Mouse (Mus musculus): ENCODE results near the gene Cmklr1. TPM values are rescaled to one million over a fixed set of nuclear protein-coding genes. Genes with fewer than 3 reads are reported as not detected.

Gene Cmklr1
- polyA plus RNA-seq, 1 experiment from 2014 or later: 2.8 TPM

GRCm38 (mm10) chr5:113679509-113679908 is 29.3 kb upstream of the Cmklr1 start:
- 87% methylated on average over 4 of the region's 4 CpGs for WGBS

GRCm38 (mm10) chr5:113678743-113679452 is 28.7 kb upstream of the Cmklr1 start:
- Histone ChIP-seq H3K27ac (replicated peaks) (no peak overlapping the region), H3K36me3 (no peaks in the 10 kb centered on the region), H3K4me1 (no peaks in the 10 kb centered on the region), H3K9ac (no peak overlapping the region), H3K9me3 (peaks cover 6% of the 10 kb centered on the region; the same call in 1 of the 2 replicates), H3K4me3 (no peak overlapping the region), H3K4me2 (no peak overlapping the region), H3K27me3 (replicated peaks) (no peaks in the 10 kb centered on the region; the same call in 1 of the 2 replicates)
- WGBS: 80% methylated on average over 10 of the region's 10 CpGs
- ATAC-seq (ENCODE audit: extremely low read depth, insufficient number of reproducible peaks, low FRiP score, low TSS enrichment): no peak

More at GRCm38 (mm10) chr5:113679509-113679908, 29.3 kb upstream of the Cmklr1 start:
- Histone ChIP-seq H3K27ac (replicated peaks) (no peak overlapping the region), H3K36me3 (no peaks in the 10 kb centered on the region), H3K4me2 (no peak overlapping the region), H3K4me1 (no peaks in the 10 kb centered on the region), H3K4me3 (no peak overlapping the region), H3K9me3 (peaks cover 6% of the 10 kb centered on the region; the same call in 1 of the 2 replicates), H3K9ac (no peak overlapping the region), H3K27me3 (replicated peaks) (no peaks in the 10 kb centered on the region; the same call in 1 of the 2 replicates)
- no peak for ATAC-seq (ENCODE audit: extremely low read depth, insufficient number of reproducible peaks, low FRiP score, low TSS enrichment)

DNA sequence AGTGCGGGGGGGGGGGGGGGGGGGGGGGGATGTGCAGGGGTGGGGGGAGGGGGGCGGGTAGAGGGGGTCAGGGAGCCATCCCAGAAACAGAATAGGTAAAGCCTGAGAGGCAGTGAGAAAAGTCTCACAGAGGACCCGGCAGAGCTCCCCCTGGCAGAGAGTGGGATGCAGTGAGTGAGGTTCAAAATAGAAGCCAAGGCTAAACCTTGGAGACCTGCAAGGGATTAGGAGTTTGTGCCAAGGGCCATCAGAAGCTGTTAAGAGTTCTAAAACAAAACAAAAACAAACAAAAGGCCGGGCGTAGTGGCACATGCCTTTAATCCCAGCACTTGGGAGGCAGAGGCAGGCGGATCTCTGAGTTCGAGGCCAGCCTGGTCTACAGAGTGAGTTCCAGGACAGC is 27.3 kb upstream of the Cmklr1 start:
- no peak for ATAC-seq (ENCODE audit: extremely low read depth, insufficient number of reproducible peaks, low FRiP score, low TSS enrichment)
- Histone ChIP-seq H3K9me3 (peaks cover 6% of the 10 kb centered on the region; the same call in 1 of the 2 replicates), H3K27me3 (replicated peaks) (peaks cover 7% of the 10 kb centered on the region; the same call in 1 of the 2 replicates), H3K9ac (no peak overlapping the region), H3K27ac (replicated peaks) (no peak overlapping the region), H3K4me2 (no peak overlapping the region), H3K4me1 (no peaks in the 10 kb centered on the region), H3K36me3 (no peaks in the 10 kb centered on the region), H3K4me3 (no peak overlapping the region)
- 81% methylated on average over 5 of the region's 7 CpGs for WGBS

GRCm38 (mm10) chr5:113674851-113675250 is 24.6 kb upstream of the Cmklr1 start:
- Histone ChIP-seq H3K27me3 (replicated peaks) (peaks cover 7% of the 10 kb centered on the region; the same call in 1 of the 2 replicates), H3K27ac (replicated peaks) (no peak overlapping the region), H3K9me3 (no peaks in the 10 kb centered on the region), H3K36me3 (no peaks in the 10 kb centered on the region), H3K4me3 (no peak overlapping the region), H3K4me1 (no peaks in the 10 kb centered on the region), H3K4me2 (no peak overlapping the region), H3K9ac (no peak overlapping the region)
- ATAC-seq (ENCODE audit: extremely low read depth, insufficient number of reproducible peaks, low FRiP score, low TSS enrichment): no peak
- 54% methylated on average over 7 of the region's 7 CpGs for WGBS

DNA sequence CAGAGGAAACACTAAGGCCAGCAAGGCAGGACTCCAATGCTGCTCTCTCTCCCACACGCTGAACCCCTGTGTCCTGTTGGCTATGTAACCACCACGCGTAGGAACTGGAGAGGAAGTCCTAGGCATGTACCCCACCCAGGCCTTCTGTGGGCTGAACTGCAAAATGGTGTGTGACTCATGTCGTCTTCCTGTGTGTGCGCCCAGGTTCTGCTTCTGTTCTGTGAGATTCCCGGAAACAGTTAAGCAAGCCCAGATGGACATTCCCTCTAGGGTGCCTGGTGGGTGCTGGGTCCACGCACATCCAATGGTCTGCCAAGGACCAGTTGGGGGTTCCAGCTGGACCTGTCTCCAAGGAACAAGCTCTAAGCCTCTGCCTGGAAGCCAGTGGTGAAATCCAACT is 22.2 kb upstream of the Cmklr1 start:
- Histone ChIP-seq H3K9me3 (0 out of 2 replicates have a peak, but pooled peaks cover 2% of the 10 kb centered on the region), H3K36me3 (no peaks in the 10 kb centered on the region), H3K4me3 (no peak overlapping the region), H3K9ac (no peak overlapping the region), H3K27ac (replicated peaks) (no peak overlapping the region), H3K4me2 (no peak overlapping the region), H3K4me1 (no peaks in the 10 kb centered on the region), H3K27me3 (replicated peaks) (peaks cover 7% of the 10 kb centered on the region; the same call in 1 of the 2 replicates)
- 70% methylated on average over 7 of the region's 7 CpGs for WGBS
- ATAC-seq (ENCODE audit: extremely low read depth, insufficient number of reproducible peaks, low FRiP score, low TSS enrichment): no peak

DNA sequence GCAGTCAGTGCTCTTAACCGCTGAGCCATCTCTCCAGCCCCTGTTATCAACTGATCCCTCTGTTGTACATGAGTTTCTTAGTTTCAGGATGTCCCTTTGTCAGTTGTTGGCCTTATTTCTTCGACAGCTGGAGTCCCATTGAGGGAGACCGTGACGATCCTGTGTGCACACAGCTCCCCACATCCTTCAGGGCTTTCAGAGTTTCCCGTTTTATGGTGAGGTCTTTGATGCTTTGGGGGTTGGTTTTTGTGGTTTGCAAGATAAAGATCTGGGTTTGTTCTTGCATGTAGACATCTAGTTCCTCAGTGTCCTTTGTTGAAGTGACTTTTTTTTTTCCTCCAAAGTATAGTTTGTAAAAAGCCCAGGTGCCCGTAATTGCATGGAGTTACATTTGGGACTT is 20.4 kb upstream of the Cmklr1 start:
- Histone ChIP-seq H3K36me3 (no peaks in the 10 kb centered on the region), H3K4me3 (no peak overlapping the region), H3K9me3 (0 out of 2 replicates have a peak, but pooled peaks cover 2% of the 10 kb centered on the region), H3K27me3 (replicated peaks) (peaks cover 7% of the 10 kb centered on the region; the same call in 1 of the 2 replicates), H3K4me2 (no peak overlapping the region), H3K4me1 (no peaks in the 10 kb centered on the region), H3K9ac (no peak overlapping the region), H3K27ac (replicated peaks) (no peak overlapping the region)
- 77% methylated on average over 6 of the region's 6 CpGs for WGBS
- ATAC-seq (ENCODE audit: extremely low read depth, insufficient number of reproducible peaks, low FRiP score, low TSS enrichment): no peak

DNA sequence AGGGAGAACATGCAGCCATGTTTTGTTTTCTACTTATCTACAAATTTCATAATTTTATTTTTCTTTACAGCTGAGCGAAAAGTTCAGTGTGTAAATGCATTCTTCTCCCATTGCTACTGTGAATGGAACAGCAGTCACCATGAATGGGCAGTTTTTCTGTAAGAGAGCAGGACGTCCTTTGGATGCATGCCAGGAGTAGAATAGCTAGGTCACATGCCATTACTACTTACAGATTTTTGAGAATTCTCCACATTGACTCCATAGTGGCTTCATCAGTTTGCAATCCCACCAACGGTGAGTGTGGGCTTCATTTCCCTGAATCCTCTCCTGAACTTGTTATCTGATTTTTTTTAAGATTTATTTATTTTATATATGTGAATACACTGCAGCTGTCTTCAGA is 19.9 kb upstream of the Cmklr1 start:
- no peak overlapping the region for H3K27ac ChIP-seq (replicated peaks)
- peaks cover 7% of the 10 kb centered on the region; the same call in 1 of the 2 replicates for H3K27me3 ChIP-seq (replicated peaks)
- WGBS: 55% methylated on average over 3 of the region's 3 CpGs
- no peak overlapping the region for H3K4me3 ChIP-seq
- H3K9me3 ChIP-seq: 0 out of 2 replicates have a peak, but pooled peaks cover 2% of the 10 kb centered on the region
- no peak overlapping the region for H3K9ac ChIP-seq
- no peaks in the 10 kb centered on the region for H3K36me3 ChIP-seq
- no peak overlapping the region for H3K4me2 ChIP-seq
- H3K4me1 ChIP-seq: no peaks in the 10 kb centered on the region
- no peak for ATAC-seq (ENCODE audit: extremely low read depth, insufficient number of reproducible peaks, low FRiP score, low TSS enrichment)

DNA sequence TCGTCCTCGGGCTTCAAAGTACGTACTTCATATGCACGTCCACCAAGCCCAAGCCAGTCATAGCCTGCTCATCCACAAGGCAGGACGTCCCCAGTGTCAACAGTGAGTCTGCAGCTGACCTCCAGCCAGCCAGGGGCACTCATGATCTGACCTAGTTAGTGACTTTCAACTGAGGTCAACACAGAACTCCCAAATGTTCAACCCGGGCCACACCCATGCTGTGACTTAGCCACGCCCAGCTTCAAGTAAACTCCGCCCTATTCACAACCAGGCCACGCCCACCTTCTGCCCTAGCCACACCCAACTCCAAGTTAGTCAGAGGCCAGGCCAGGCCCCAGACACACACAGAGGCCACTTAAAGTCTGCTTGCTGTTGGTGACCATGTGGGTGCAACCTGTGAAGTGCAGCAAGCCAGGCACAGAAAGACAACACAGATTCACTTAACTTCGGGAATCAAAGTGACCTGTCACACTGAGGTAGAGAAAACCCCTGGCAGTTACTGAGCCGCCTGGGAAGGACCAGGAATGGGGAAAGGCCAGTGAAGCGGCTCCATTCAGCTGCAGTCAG is 14.5 kb upstream of the Cmklr1 start:
- no peak overlapping the region for H3K27ac ChIP-seq (replicated peaks)
- no peak for ATAC-seq (ENCODE audit: extremely low read depth, insufficient number of reproducible peaks, low FRiP score, low TSS enrichment)
- peaks cover 8% of the 10 kb centered on the region; the same call in 1 of the 2 replicates for H3K27me3 ChIP-seq (replicated peaks)
- no peak overlapping the region for H3K4me2 ChIP-seq
- 70% methylated on average over 12 of the region's 12 CpGs for WGBS
- peaks cover 6% of the 10 kb centered on the region; the same call in 1 of the 2 replicates for H3K9me3 ChIP-seq
- no peaks in the 10 kb centered on the region for H3K36me3 ChIP-seq
- H3K4me3 ChIP-seq: no peak overlapping the region
- H3K4me1 ChIP-seq: no peaks in the 10 kb centered on the region
- no peak overlapping the region for H3K9ac ChIP-seq

- no peak overlapping the region for H3K27ac ChIP-seq (replicated peaks)
- no peak overlapping the region for H3K4me3 ChIP-seq
- 82% methylated on average over 6 of the region's 6 CpGs for WGBS
- peaks cover 8% of the 10 kb centered on the region; the same call in 1 of the 2 replicates for H3K27me3 ChIP-seq (replicated peaks)
- H3K9me3 ChIP-seq: peaks cover 7% of the 10 kb centered on the region; the same call in 1 of the 2 replicates
- no peaks in the 10 kb centered on the region for H3K4me1 ChIP-seq
- no peak for ATAC-seq (ENCODE audit: extremely low read depth, insufficient number of reproducible peaks, low FRiP score, low TSS enrichment)
- H3K36me3 ChIP-seq: no peaks in the 10 kb centered on the region
- H3K9ac ChIP-seq: no peak overlapping the region
- H3K4me2 ChIP-seq: no peak overlapping the region
These were observed 13.9 kb upstream of the Cmklr1 start for GRCm38 (mm10) chr5:113664127-113664526.

- Histone ChIP-seq H3K36me3 (no peaks in the 10 kb centered on the region), H3K27me3 (replicated peaks) (peaks cover 8% of the 10 kb centered on the region; the same call in 1 of the 2 replicates), H3K4me1 (no peaks in the 10 kb centered on the region), H3K4me2 (no peak overlapping the region), H3K9me3 (peaks cover 5% of the 10 kb centered on the region; the same call in 1 of the 2 replicates), H3K27ac (replicated peaks) (no peak overlapping the region), H3K4me3 (no peak overlapping the region), H3K9ac (no peak overlapping the region)
- ATAC-seq (ENCODE audit: extremely low read depth, insufficient number of reproducible peaks, low FRiP score, low TSS enrichment): no peak
- WGBS: 65% methylated on average over 10 of the region's 10 CpGs
These were observed 10.6 kb upstream of the Cmklr1 start for GRCm38 (mm10) chr5:113660872-113661271.

- Histone ChIP-seq H3K27me3 (replicated peaks) (peaks cover 15% of the 10 kb centered on the region), H3K4me2 (no peak overlapping the region), H3K36me3 (no peaks in the 10 kb centered on the region), H3K27ac (replicated peaks) (no peak overlapping the region), H3K9ac (no peak overlapping the region), H3K9me3 (peaks cover 2% of the 10 kb centered on the region; the same call in 1 of the 2 replicates), H3K4me3 (no peak overlapping the region), H3K4me1 (peaks cover 16% of the 10 kb centered on the region)
- no peak for ATAC-seq (ENCODE audit: extremely low read depth, insufficient number of reproducible peaks, low FRiP score, low TSS enrichment)
- 70% methylated on average over 12 of the region's 12 CpGs for WGBS
These were observed 4.6 kb upstream of the Cmklr1 start for GRCm38 (mm10) chr5:113654821-113655220.
